Mouse (Mus musculus): Measurements from ENCODE around the gene Tmem130. TPM values are rescaled to one million over a fixed set of nuclear protein-coding genes. Genes with fewer than 3 reads are reported as not detected.
"Not testable (repeated sequence)": the region's sequence is repeated elsewhere in the genome, so short reads cannot be mapped to it uniquely, and the experiment has no call there.

Gene Tmem130
- polyA plus RNA-seq, 1 experiment from 2014 or later, result 1.0 TPM

DNA sequence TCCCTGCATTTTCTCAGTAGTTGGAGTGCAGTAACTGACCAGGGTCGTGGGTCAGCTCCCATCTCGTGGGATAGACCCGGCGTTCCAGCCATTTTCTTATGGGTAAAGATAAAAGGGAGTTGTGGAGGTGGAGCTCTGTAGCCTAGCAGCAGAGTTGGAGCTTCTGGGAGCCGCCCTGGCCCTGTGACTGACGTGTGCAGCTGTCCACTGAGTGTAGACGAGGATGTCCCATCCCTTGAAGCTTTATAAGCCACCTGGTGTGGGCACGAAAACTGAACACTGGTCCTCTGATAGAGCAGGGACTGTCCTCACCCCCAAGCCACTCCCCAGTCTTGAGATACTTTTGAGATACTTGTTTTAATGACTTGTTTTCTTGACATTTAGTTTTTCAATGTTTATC, 19.0 kb upstream of the Tmem130 start:
- Histone ChIP-seq H3K4me3 (ENCODE audit: control insufficient read depth in 1 of 2, insufficient read depth in 1 of 2, low read depth in 1 of 2, low read length in 2 of 2) (no peak overlapping the region), H3K9ac (ENCODE audit: low read length) (no peak overlapping the region), H3K9me3 (ENCODE audit: control insufficient read depth, low read length) (no peaks in the 10 kb centered on the region), H3K4me2 (ENCODE audit: low read length) (no peak overlapping the region), H3K27me3 (ENCODE audit: control insufficient read depth, insufficient read depth, low read length) (no peaks in the 10 kb centered on the region), H3K27ac (replicated peaks in 1 of 2; ENCODE audit: control insufficient read depth in 1 of 2, insufficient read depth in 1 of 2, low read depth in 2 of 2, low read length in 2 of 2) (no peak overlapping the region), H3K36me3 (ENCODE audit: control insufficient read depth, insufficient read depth, low read length) (peaks cover 99% of the 10 kb centered on the region), H3K4me1 (ENCODE audit: control insufficient read depth in 2 of 2, insufficient read depth in 2 of 2, low read length in 2 of 2) (no peaks in the 10 kb centered on the region)
- no peak for ATAC-seq (ENCODE audit: insufficient number of reproducible peaks, insufficient read depth, low FRiP score, low read depth)
- WGBS, result 76% methylated on average over 8 of the region's 8 CpGs

DNA sequence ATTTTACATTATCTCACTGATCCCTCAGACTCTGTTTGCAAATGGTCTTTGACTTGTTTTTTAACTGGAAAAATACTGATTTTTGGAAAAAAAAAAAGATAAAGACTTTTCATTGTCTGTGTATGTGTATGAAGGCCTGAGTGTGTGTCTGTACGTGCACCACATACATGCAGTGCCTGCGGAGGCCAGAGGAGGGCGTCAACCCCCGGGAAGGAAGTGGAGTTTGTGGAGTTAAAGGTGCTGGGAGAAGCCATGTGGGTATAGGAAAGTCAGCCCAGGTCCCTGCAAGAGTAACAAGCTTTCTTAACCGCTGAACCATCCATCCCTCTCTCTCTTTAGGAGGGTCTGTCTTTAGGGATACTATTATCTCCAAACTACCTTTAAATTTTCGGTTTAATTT, 11.6 kb upstream of the Tmem130 start:
- Histone ChIP-seq H3K27me3 (ENCODE audit: control insufficient read depth, insufficient read depth, low read length) (no peaks in the 10 kb centered on the region), H3K4me3 (ENCODE audit: control insufficient read depth in 1 of 2, insufficient read depth in 1 of 2, low read depth in 1 of 2, low read length in 2 of 2) (no peak overlapping the region), H3K36me3 (ENCODE audit: control insufficient read depth, insufficient read depth, low read length) (peaks cover 77% of the 10 kb centered on the region), H3K9me3 (ENCODE audit: control insufficient read depth, low read length) (no peaks in the 10 kb centered on the region), H3K27ac (replicated peaks in 1 of 2; ENCODE audit: control insufficient read depth in 1 of 2, insufficient read depth in 1 of 2, low read depth in 2 of 2, low read length in 2 of 2) (no peak overlapping the region), H3K9ac (ENCODE audit: low read length) (no peak overlapping the region), H3K4me1 (ENCODE audit: control insufficient read depth in 2 of 2, insufficient read depth in 2 of 2, low read length in 2 of 2) (peaks cover 5 to 15% of the 10 kb centered on the region in 2 experiments), H3K4me2 (ENCODE audit: low read length) (no peak overlapping the region)
- 93% methylated on average over 6 of the region's 6 CpGs for WGBS
- no peak for ATAC-seq (ENCODE audit: insufficient number of reproducible peaks, insufficient read depth, low FRiP score, low read depth)

DNA sequence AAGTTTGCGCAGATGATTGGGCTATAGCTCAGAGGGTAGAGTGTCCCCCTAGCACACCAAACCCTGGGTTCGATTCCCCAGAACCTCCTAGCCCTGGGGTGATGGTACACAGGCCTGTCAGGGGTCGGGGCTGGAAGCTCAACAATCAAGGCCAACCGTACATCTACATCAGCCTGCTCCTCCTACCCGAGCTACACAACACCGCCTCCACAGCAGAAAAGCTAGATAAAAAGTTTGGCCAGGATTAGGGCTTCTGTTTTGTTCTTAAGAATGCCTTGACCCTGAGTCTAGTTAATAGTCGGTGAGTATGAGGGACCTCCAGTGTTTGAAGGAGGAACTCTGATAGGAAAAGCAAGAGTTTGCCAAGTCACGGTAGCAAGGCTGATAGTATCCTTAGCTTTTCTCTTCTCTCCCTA, 7.5 kb upstream of the Tmem130 start:
- 10% methylated on average over 8 of the region's 8 CpGs for WGBS
- Histone ChIP-seq H3K4me3 (ENCODE audit: control insufficient read depth in 1 of 2, insufficient read depth in 1 of 2, low read depth in 1 of 2, low read length in 2 of 2) (peak overlapping the region; percentile 65), H3K9ac (ENCODE audit: low read length) (peak overlapping the region; percentile 85), H3K27me3 (ENCODE audit: control insufficient read depth, insufficient read depth, low read length) (no peaks in the 10 kb centered on the region), H3K4me1 (ENCODE audit: control insufficient read depth in 2 of 2, insufficient read depth in 2 of 2, low read length in 2 of 2) (peaks cover 5 to 15% of the 10 kb centered on the region in 2 experiments), H3K36me3 (ENCODE audit: control insufficient read depth, insufficient read depth, low read length) (peaks cover 38% of the 10 kb centered on the region), H3K4me2 (ENCODE audit: low read length) (peak overlapping the region; percentile 91), H3K27ac (replicated peaks in 1 of 2; ENCODE audit: control insufficient read depth in 1 of 2, insufficient read depth in 1 of 2, low read depth in 2 of 2, low read length in 2 of 2) (peak overlapping the region; percentile 66 to 89), H3K9me3 (ENCODE audit: control insufficient read depth, low read length) (no peaks in the 10 kb centered on the region)
- no peak for ATAC-seq (ENCODE audit: insufficient number of reproducible peaks, insufficient read depth, low FRiP score, low read depth)

DNA sequence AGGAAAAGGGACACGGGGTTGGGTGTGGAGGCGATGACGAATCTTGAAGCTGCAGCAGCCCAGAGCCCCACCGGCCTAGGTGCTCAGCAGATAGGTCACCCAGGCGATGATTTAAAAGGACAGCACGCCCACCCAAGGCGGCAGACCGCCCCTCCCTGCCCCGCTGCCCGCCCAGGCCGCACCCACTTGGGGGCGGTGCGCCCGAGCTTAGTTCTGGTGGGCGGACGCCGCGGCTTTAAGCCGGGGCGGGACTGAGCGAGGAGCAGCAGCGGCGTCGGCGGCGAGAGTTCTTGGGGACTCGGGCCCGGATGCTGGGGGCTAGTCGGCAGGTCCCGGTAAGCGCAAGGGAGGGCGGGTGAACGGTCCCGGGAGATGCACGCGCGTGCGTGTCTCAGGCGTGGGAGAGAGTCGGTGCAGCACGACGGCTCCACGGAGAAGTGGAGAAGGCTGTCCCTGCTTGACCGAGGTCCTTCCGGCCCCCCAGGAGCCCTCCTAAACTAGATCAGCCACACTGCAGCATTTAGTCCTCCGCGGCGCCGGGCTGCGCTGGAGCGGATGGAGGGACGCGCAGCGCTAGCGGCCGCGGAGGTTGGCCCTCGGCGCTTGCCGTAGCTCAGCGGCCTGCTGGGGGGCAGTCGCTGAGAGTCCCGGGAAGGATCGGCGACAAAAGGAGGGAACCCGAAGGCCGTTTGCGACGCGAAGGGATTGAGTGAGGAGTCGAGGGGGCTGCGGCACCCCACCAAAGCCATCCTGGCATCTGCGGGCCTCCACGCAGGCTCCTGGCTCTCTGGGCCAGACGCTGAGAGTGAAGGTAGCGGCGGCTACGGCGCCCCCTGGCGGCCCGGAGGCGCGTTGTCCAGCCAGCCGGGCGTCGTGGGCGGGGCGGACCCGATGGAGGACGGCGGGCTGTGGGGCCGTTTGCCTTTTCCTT, 6.6 kb upstream of the Tmem130 start:
- peak overlapping the region; percentile 85 for H3K9ac ChIP-seq (ENCODE audit: low read length)
- no peaks in the 10 kb centered on the region for H3K9me3 ChIP-seq (ENCODE audit: control insufficient read depth, low read length)
- ATAC-seq (ENCODE audit: insufficient number of reproducible peaks, insufficient read depth, low FRiP score, low read depth), result peak; percentile 93
- peak overlapping the region; percentile 89 to 93 for H3K27ac ChIP-seq (replicated peaks in 1 of 2; ENCODE audit: control insufficient read depth in 1 of 2, insufficient read depth in 1 of 2, low read depth in 2 of 2, low read length in 2 of 2)
- H3K4me3 ChIP-seq (ENCODE audit: control insufficient read depth in 1 of 2, insufficient read depth in 1 of 2, low read depth in 1 of 2, low read length in 2 of 2), result peak overlapping the region; percentile 65
- peaks cover 5 to 15% of the 10 kb centered on the region in 2 experiments for H3K4me1 ChIP-seq (ENCODE audit: control insufficient read depth in 2 of 2, insufficient read depth in 2 of 2, low read length in 2 of 2)
- H3K4me2 ChIP-seq (ENCODE audit: low read length), result peak overlapping the region; percentile 91
- WGBS, result under 1% methylated on average over 79 of the region's 92 CpGs
- peaks cover 6% of the 10 kb centered on the region; the same call in 1 of the 2 replicates for H3K27me3 ChIP-seq (ENCODE audit: control insufficient read depth, insufficient read depth, low read length)
- peaks cover 29% of the 10 kb centered on the region for H3K36me3 ChIP-seq (ENCODE audit: control insufficient read depth, insufficient read depth, low read length)

DNA sequence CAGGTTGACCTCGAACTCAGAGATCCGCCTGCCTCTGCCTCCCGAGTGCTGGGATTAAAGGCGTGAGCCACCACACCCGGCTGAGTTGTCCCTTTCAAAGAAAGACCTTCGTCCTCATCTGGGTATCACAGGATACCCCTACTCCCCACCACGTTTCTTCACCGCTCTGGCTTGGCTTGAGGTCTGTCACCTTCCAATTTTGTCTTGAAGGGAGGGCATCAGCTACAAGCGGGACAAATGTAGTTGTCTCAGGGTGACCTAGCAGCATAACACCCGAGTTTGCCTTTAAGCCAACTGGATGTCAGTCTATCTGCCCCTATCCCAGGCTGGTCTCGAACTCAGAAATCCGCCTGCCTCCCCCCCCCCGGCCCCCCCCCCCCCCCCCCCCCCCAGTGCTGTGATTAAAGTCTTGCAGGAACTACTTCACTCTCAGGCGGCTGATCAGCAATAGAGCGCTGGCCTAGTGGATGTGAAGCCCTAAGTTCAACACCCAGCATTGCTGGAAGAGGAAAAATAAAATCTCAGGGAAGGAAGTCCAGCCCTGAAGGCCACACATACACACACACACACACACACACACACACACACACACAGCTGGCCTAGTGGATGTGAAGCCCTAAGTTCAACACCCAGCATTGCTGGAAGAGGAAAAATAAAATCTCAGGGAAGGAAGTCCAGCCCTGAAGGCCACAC, 5.6 kb upstream of the Tmem130 start, which contains the start of gene Trrap:
Gene Trrap (plus strand): TSS at position 627 of the 693 bp plus-strand sequence.
- peak within 1 kb of the TSS; percentile 85 for H3K9ac ChIP-seq (ENCODE audit: low read length)
- peak within 1 kb of the TSS; percentile 65 for H3K4me3 ChIP-seq (ENCODE audit: control insufficient read depth in 1 of 2, insufficient read depth in 1 of 2, low read depth in 1 of 2, low read length in 2 of 2)
- peak within 1 kb of the TSS; percentile 91 for H3K4me2 ChIP-seq (ENCODE audit: low read length)
- not testable (repeated sequence) for H3K9me3 ChIP-seq (ENCODE audit: control insufficient read depth, low read length); ATAC-seq (ENCODE audit: insufficient number of reproducible peaks, insufficient read depth, low FRiP score, low read depth)
- H3K36me3 ChIP-seq (ENCODE audit: control insufficient read depth, insufficient read depth, low read length), result peaks cover 21% of the 10 kb centered on the region
- H3K27ac ChIP-seq (replicated peaks in 1 of 2; ENCODE audit: control insufficient read depth in 1 of 2, insufficient read depth in 1 of 2, low read depth in 2 of 2, low read length in 2 of 2), result peak within 1 kb of the TSS; percentile 89 to 93
- peaks cover 14% of the 10 kb centered on the region for H3K27me3 ChIP-seq (ENCODE audit: control insufficient read depth, insufficient read depth, low read length)
- peaks cover 5 to 15% of the 10 kb centered on the region in 2 experiments for H3K4me1 ChIP-seq (ENCODE audit: control insufficient read depth in 2 of 2, insufficient read depth in 2 of 2, low read length in 2 of 2)
- WGBS, result 85% methylated on average over 11 of the region's 15 CpGs

DNA sequence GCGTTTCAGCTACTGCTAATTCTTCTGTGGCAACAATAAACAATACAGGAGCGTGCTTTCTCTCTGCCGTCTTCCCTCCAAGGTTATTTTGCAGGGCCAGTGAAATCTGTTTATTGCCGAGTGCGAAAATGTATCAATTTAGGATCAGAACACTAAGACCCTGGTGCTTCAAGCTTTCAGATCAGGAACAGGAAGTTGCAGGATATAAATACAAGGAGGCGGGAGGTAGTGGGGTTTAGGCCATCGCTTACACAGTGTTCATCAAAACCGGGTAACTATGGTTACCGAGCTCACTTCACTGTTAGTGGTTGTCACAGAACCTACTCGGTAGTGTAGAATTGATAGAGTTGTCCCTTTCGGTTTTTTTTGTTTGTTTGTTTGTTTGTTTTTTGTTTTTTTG, 5.0 kb upstream of the Tmem130 start:
- no peak for ATAC-seq (ENCODE audit: insufficient number of reproducible peaks, insufficient read depth, low FRiP score, low read depth)

DNA sequence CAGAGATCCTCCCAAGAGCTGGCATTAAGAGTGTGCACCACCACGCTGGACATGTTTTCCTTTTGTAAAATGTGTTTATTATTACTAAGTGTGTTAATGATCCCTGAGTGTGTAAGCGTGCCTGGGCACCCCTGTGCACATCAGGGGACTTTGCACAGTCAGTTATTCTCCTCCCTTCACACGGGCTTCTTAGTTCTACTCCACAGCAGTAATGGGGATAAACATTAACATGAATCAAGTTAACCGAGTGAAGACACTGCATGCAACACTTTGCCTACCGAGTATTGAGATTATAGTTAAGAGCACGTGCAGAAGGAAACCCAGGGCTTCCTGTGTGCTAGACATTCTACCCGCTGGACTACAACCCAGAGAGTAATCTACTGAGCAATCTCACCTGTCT, 4.4 kb upstream of the Tmem130 start:
- H3K4me3 ChIP-seq (ENCODE audit: control insufficient read depth in 1 of 2, insufficient read depth in 1 of 2, low read depth in 1 of 2, low read length in 2 of 2), result no peak overlapping the region
- 70% methylated on average over 7 of the region's 7 CpGs for WGBS
- ATAC-seq (ENCODE audit: insufficient number of reproducible peaks, insufficient read depth, low FRiP score, low read depth), result no peak
- H3K9ac ChIP-seq (ENCODE audit: low read length), result no peak overlapping the region
- H3K27me3 ChIP-seq (ENCODE audit: control insufficient read depth, insufficient read depth, low read length), result peaks cover 26% of the 10 kb centered on the region
- peaks cover 9% of the 10 kb centered on the region for H3K36me3 ChIP-seq (ENCODE audit: control insufficient read depth, insufficient read depth, low read length)
- H3K4me1 ChIP-seq (ENCODE audit: control insufficient read depth in 2 of 2, insufficient read depth in 2 of 2, low read length in 2 of 2), result peaks cover 9 to 19% of the 10 kb centered on the region in 2 experiments
- no peak overlapping the region for H3K4me2 ChIP-seq (ENCODE audit: low read length)
- no peaks in the 10 kb centered on the region for H3K9me3 ChIP-seq (ENCODE audit: control insufficient read depth, low read length)
- no peak overlapping the region for H3K27ac ChIP-seq (replicated peaks in 1 of 2; ENCODE audit: control insufficient read depth in 1 of 2, insufficient read depth in 1 of 2, low read depth in 2 of 2, low read length in 2 of 2)

More for the DNA sequence above, 5.0 kb upstream of the Tmem130 start:
- Histone ChIP-seq H3K36me3 (ENCODE audit: control insufficient read depth, insufficient read depth, low read length) (peaks cover 16% of the 10 kb centered on the region), H3K27me3 (ENCODE audit: control insufficient read depth, insufficient read depth, low read length) (peaks cover 20% of the 10 kb centered on the region), H3K4me2 (ENCODE audit: low read length) (no peak overlapping the region), H3K9ac (ENCODE audit: low read length) (no peak overlapping the region), H3K4me1 (ENCODE audit: control insufficient read depth in 2 of 2, insufficient read depth in 2 of 2, low read length in 2 of 2) (peaks cover 5 to 15% of the 10 kb centered on the region in 2 experiments), H3K9me3 (ENCODE audit: control insufficient read depth, low read length) (no peaks in the 10 kb centered on the region), H3K27ac (replicated peaks in 1 of 2; ENCODE audit: control insufficient read depth in 1 of 2, insufficient read depth in 1 of 2, low read depth in 2 of 2, low read length in 2 of 2) (no peak overlapping the region), H3K4me3 (ENCODE audit: control insufficient read depth in 1 of 2, insufficient read depth in 1 of 2, low read depth in 1 of 2, low read length in 2 of 2) (no peak overlapping the region)
- WGBS, result 82% methylated on average over 11 of the region's 11 CpGs
